Mouse (Mus musculus) lung, embryonic 16.5 days (tissue): ENCODE results near the gene R3hdm2. TPM values are rescaled to one million over a fixed set of nuclear protein-coding genes. Genes with fewer than 3 reads are reported as not detected.

Experiments used
- ATAC-seq: fragments of 200-750 bp; cut with Nextera tagmentation; 2 replicates; pipeline ENCODE4 v1.8.0; 2017; ENCODE audit warnings: low read depth, mild to moderate bottlenecking, moderate library complexity
- H3K27ac ChIP-seq: fragments of 300-500 bp; sonication (generic); 2 replicates; pipeline ENCODE4 v1.5.1; 2014; ENCODE audit warnings: mild to moderate bottlenecking, control low read depth, low read length
- H3K27me3 ChIP-seq: fragments of 300-500 bp; sonication (generic); 2 replicates; pipeline ENCODE4 v1.6.1; 2014; ENCODE audit warnings: low read depth, low read length, mixed read lengths; ENCODE audit not compliant: control insufficient read depth, insufficient read depth
- H3K36me3 ChIP-seq: fragments of 300-500 bp; sonication (generic); 2 replicates; pipeline ENCODE4 v1.6.1; 2014; ENCODE audit warnings: low read length; ENCODE audit not compliant: control insufficient read depth, insufficient read depth
- H3K4me1 ChIP-seq: fragments of 300-500 bp; sonication (generic); replicated peaks from 2 replicates; pipeline ENCODE4 v1.6.1; 2014; ENCODE audit warnings: low read length, mixed read lengths; ENCODE audit not compliant: control insufficient read depth, insufficient read depth
- H3K4me2 ChIP-seq: fragments of 300-500 bp; sonication (generic); 2 replicates; pipeline ENCODE4 v1.6.1; 2014; ENCODE audit warnings: low read depth, low read length, control low read depth
- H3K4me3 ChIP-seq: fragments of 300-500 bp; sonication (generic); 2 replicates; pipeline ENCODE4 v1.5.1; 2014; ENCODE audit warnings: mild to moderate bottlenecking, low read length, control low read depth
- H3K9ac ChIP-seq: fragments of 300-500 bp; sonication (generic); 2 replicates; pipeline ENCODE4 v1.6.1; 2014; ENCODE audit warnings: low read length, control low read depth
- H3K9me3 ChIP-seq: fragments of 300-500 bp; sonication (generic); 2 replicates; pipeline ENCODE4 v1.6.1; 2016; ENCODE audit warnings: low read length; ENCODE audit not compliant: control insufficient read depth
- whole genome bisulfite sequencing: fragments of 180-500 bp; shearing (Covaris S2); extraction: QIAGEN DNeasy Blood & Tissue Kit; methylation state at CpG from one replicate; pipeline ENCODE4 v1.1.7; 2014; 5-methylcytosine and 5-hydroxymethylcytosine counted together
- polyA plus RNA-seq: library from polyadenylated mRNA; unstranded; fragments of >200 nt; fragmentation: Nextera tagmentation; extraction: Ambion mirVana; gene quantifications from 2 replicates; pipeline ENCODE4 v1.2.1, GENCODE M21; 2015

Gene R3hdm2
- 22.2 and 22.4 TPM in 2 replicates for polyA plus RNA-seq

- ATAC-seq = peak; percentile 99
Measured at GRCm38 (mm10) chr10:127380251-127380691, at the start of gene R3hdm2. R3hdm2 (plus strand) TSS chr10:127380327.

GRCm38 (mm10) chr10:127332211-127332874, 47.8 kb upstream of the R3hdm2 start:
- no peak for ATAC-seq
- Histone ChIP-seq H3K9me3 (no peaks in the 10 kb centered on the region; the same call in 1 of the 2 replicates), H3K36me3 (peaks cover 8% of the 10 kb centered on the region; the same call in 1 of the 2 replicates), H3K27ac (no peak overlapping the region), H3K9ac (no peak overlapping the region), H3K4me3 (no peak overlapping the region), H3K27me3 (peaks cover 17% of the 10 kb centered on the region), H3K4me2 (no peak overlapping the region), H3K4me1 (no peaks in the 10 kb centered on the region)
- 50% methylated on average over 31 of the region's 31 CpGs for WGBS

More at GRCm38 (mm10) chr10:127380251-127380691, at the start of gene R3hdm2:
- peak within 1 kb of the TSS; percentile 66 for H3K4me3 ChIP-seq
- peaks cover 5% of the 10 kb centered on the region for H3K4me1 ChIP-seq
- no peaks in the 10 kb centered on the region for H3K27me3 ChIP-seq
- peak within 1 kb of the TSS; percentile 77 for H3K4me2 ChIP-seq
- H3K36me3 ChIP-seq = no peaks in the 10 kb centered on the region
- H3K27ac ChIP-seq = peak within 1 kb of the TSS; percentile 96
- 1% methylated on average over 45 of the region's 53 CpGs for WGBS
- H3K9ac ChIP-seq = peak within 1 kb of the TSS; percentile 88
- no peaks in the 10 kb centered on the region for H3K9me3 ChIP-seq

GRCm38 (mm10) chr10:127333152-127333551, 47.0 kb upstream of the R3hdm2 start:
- no peak overlapping the region for H3K4me2 ChIP-seq
- no peaks in the 10 kb centered on the region for H3K9me3 ChIP-seq
- H3K9ac ChIP-seq = no peak overlapping the region
- peaks cover 8% of the 10 kb centered on the region; the same call in 1 of the 2 replicates for H3K36me3 ChIP-seq
- 63% methylated on average over 5 of the region's 5 CpGs for WGBS
- peaks cover 9% of the 10 kb centered on the region for H3K27me3 ChIP-seq
- H3K4me3 ChIP-seq = no peak overlapping the region
- no peak overlapping the region for H3K27ac ChIP-seq
- no peak for ATAC-seq
- no peaks in the 10 kb centered on the region for H3K4me1 ChIP-seq

GRCm38 (mm10) chr10:127335271-127335670, 44.9 kb upstream of the R3hdm2 start:
- Histone ChIP-seq H3K4me3 (no peak overlapping the region), H3K9me3 (no peaks in the 10 kb centered on the region), H3K36me3 (peaks cover 8% of the 10 kb centered on the region; the same call in 1 of the 2 replicates), H3K4me2 (no peak overlapping the region), H3K9ac (no peak overlapping the region), H3K27me3 (peaks cover 3% of the 10 kb centered on the region; the same call in 1 of the 2 replicates), H3K4me1 (peaks cover 6% of the 10 kb centered on the region), H3K27ac (no peak overlapping the region)
- no peak for ATAC-seq
- WGBS = 54% methylated on average over 1 of the region's 1 CpGs

GRCm38 (mm10) chr10:127336952-127337351, 43.2 kb upstream of the R3hdm2 start:
- no peak overlapping the region for H3K4me2 ChIP-seq
- WGBS = 60% methylated on average over 5 of the region's 5 CpGs
- H3K4me3 ChIP-seq = no peak overlapping the region
- H3K36me3 ChIP-seq = peaks cover 8% of the 10 kb centered on the region; the same call in 1 of the 2 replicates
- H3K4me1 ChIP-seq = peaks cover 9% of the 10 kb centered on the region
- H3K27me3 ChIP-seq = peaks cover 7% of the 10 kb centered on the region
- no peaks in the 10 kb centered on the region for H3K9me3 ChIP-seq
- ATAC-seq = no peak
- H3K9ac ChIP-seq = no peak overlapping the region
- H3K27ac ChIP-seq = no peak overlapping the region

- ATAC-seq = no peak
- H3K4me3 ChIP-seq = no peak overlapping the region
- H3K36me3 ChIP-seq = peaks cover 8% of the 10 kb centered on the region; the same call in 1 of the 2 replicates
- no peaks in the 10 kb centered on the region for H3K9me3 ChIP-seq
- peaks cover 14% of the 10 kb centered on the region for H3K4me1 ChIP-seq
- WGBS = 70% methylated on average over 6 of the region's 6 CpGs
- H3K4me2 ChIP-seq = no peak overlapping the region
- no peak overlapping the region for H3K9ac ChIP-seq
- no peak overlapping the region for H3K27ac ChIP-seq
- peaks cover 7% of the 10 kb centered on the region for H3K27me3 ChIP-seq
Measured at GRCm38 (mm10) chr10:127337536-127338099, 42.5 kb upstream of the R3hdm2 start.

- H3K36me3 ChIP-seq = peaks cover 3% of the 10 kb centered on the region; the same call in 1 of the 2 replicates
- peak overlapping the region; percentile 97 for H3K4me2 ChIP-seq
- peak overlapping the region; percentile 94 for H3K27ac ChIP-seq
- peaks cover 7% of the 10 kb centered on the region for H3K27me3 ChIP-seq
- H3K4me3 ChIP-seq = peak overlapping the region; percentile 62
- H3K4me1 ChIP-seq = peaks cover 14% of the 10 kb centered on the region
- under 1% methylated on average over 31 of the region's 31 CpGs for WGBS
- ATAC-seq = peak; percentile 72
- no peaks in the 10 kb centered on the region for H3K9me3 ChIP-seq
- H3K9ac ChIP-seq = peak overlapping the region; percentile 66
Measured at GRCm38 (mm10) chr10:127338930-127339682, 41.0 kb upstream of the R3hdm2 start.

- H3K4me3 ChIP-seq = peak overlapping the region; percentile 62
- peak overlapping the region; percentile 97 for H3K4me2 ChIP-seq
- H3K4me1 ChIP-seq = peaks cover 14% of the 10 kb centered on the region
- peak; percentile 77 for ATAC-seq
- peak overlapping the region; percentile 94 for H3K27ac ChIP-seq
- peak overlapping the region; percentile 66 for H3K9ac ChIP-seq
- no peaks in the 10 kb centered on the region for H3K36me3 ChIP-seq
- peaks cover 7% of the 10 kb centered on the region for H3K27me3 ChIP-seq
- no peaks in the 10 kb centered on the region for H3K9me3 ChIP-seq
- WGBS = under 1% methylated on average over 40 of the region's 42 CpGs
Measured at GRCm38 (mm10) chr10:127339683-127340576, 40.2 kb upstream of the R3hdm2 start.
